Mouse (Mus musculus) neural tube, embryonic 13.5 days (tissue): Measurements from ENCODE around the gene Retreg3. TPM values are rescaled to one million over a fixed set of nuclear protein-coding genes. Genes with fewer than 3 reads are reported as not detected.

ENCODE experiments used
- ATAC-seq: fragments of 200-750 bp; cut with Nextera tagmentation; 2 replicates; pipeline ENCODE4 v1.8.0; 2017; ENCODE audit warnings: low read depth, mild to moderate bottlenecking, moderate TSS enrichment, moderate library complexity
- H3K27ac ChIP-seq: fragments of 300-500 bp; sonication (generic); replicated peaks from 2 replicates; pipeline ENCODE4 v1.5.1; 2015; ENCODE audit warnings: moderate library complexity, mild to moderate bottlenecking, inconsistent platforms
- H3K27me3 ChIP-seq: fragments of 300-500 bp; sonication (generic); 2 replicates; pipeline ENCODE4 v1.6.1; 2015; ENCODE audit warnings: mild to moderate bottlenecking, inconsistent platforms
- H3K36me3 ChIP-seq: fragments of 300-500 bp; sonication (generic); 2 replicates; pipeline ENCODE4 v1.6.1; 2015; ENCODE audit warnings: mild to moderate bottlenecking, inconsistent platforms
- H3K4me1 ChIP-seq: fragments of 300-500 bp; sonication (generic); replicated peaks from 2 replicates; pipeline ENCODE4 v1.6.1; 2015; ENCODE audit warnings: inconsistent platforms
- H3K4me2 ChIP-seq: fragments of 300-500 bp; sonication (generic); 2 replicates; pipeline ENCODE4 v1.6.1; 2015; ENCODE audit warnings: inconsistent platforms, mild to moderate bottlenecking, moderate library complexity
- H3K4me3 ChIP-seq: fragments of 300-500 bp; sonication (generic); 2 replicates; pipeline ENCODE4 v1.5.1; 2015; ENCODE audit warnings: mild to moderate bottlenecking, inconsistent platforms
- H3K9ac ChIP-seq: fragments of 300-500 bp; sonication (generic); 2 replicates; pipeline ENCODE4 v1.6.1; 2015; ENCODE audit warnings: moderate library complexity, mild to moderate bottlenecking, inconsistent platforms
- H3K9me3 ChIP-seq: fragments of 300-500 bp; sonication (generic); 2 replicates; pipeline ENCODE4 v1.6.1; 2016; ENCODE audit warnings: inconsistent platforms
- WGBS: fragments of 180-500 bp; shearing (Covaris S2); methylation state at CpG from one replicate; pipeline ENCODE4 v1.1.7; 2015; 5-methylcytosine and 5-hydroxymethylcytosine counted together
- polyA plus RNA-seq: library from polyadenylated mRNA; unstranded; fragments of >200 nt; fragmentation: Nextera tagmentation; extraction: Ambion mirVana; gene quantifications from 2 replicates; pipeline ENCODE4 v1.2.1, GENCODE M21; 2015

The Retreg3 gene
- polyA plus RNA-seq, 1 experiment from 2014 or later, result 25.8 TPM

GRCm38 (mm10) chr11:101066549-101067412 is 52.9 kb downstream of the Retreg3 start:
- Histone ChIP-seq H3K27me3 (0 out of 2 replicates have a peak, but pooled peaks cover 5% of the 10 kb centered on the region), H3K27ac (no peak overlapping the region; the same call in 1 of the 2 replicates), H3K36me3 (peaks cover 26% of the 10 kb centered on the region), H3K4me1 (peaks cover 43% of the 10 kb centered on the region), H3K9me3 (no peaks in the 10 kb centered on the region), H3K4me3 (peak overlapping the region; percentile 28), H3K4me2 (peak overlapping the region; percentile 54), H3K9ac (peak overlapping the region; percentile 55; the same call in 1 of the 2 replicates)
- 21% methylated on average over 18 of the region's 18 CpGs for WGBS
- no peak for ATAC-seq

- ATAC-seq, result no peak
- Histone ChIP-seq H3K27ac (no peak overlapping the region), H3K27me3 (no peaks in the 10 kb centered on the region), H3K9ac (no peak overlapping the region), H3K36me3 (peaks cover 44% of the 10 kb centered on the region), H3K4me1 (peaks cover 34% of the 10 kb centered on the region), H3K4me3 (no peak overlapping the region), H3K9me3 (no peaks in the 10 kb centered on the region), H3K4me2 (no peak overlapping the region)
- WGBS, result 95% methylated on average over 9 of the region's 9 CpGs
Measured at GRCm38 (mm10) chr11:101065002-101065401, 54.7 kb downstream of the Retreg3 start.

GRCm38 (mm10) chr11:101064462-101064861 is 55.2 kb downstream of the Retreg3 start:
- H3K36me3 ChIP-seq, result peaks cover 49% of the 10 kb centered on the region
- no peaks in the 10 kb centered on the region for H3K9me3 ChIP-seq
- H3K4me3 ChIP-seq, result no peak overlapping the region
- no peak for ATAC-seq
- H3K4me2 ChIP-seq, result no peak overlapping the region
- H3K4me1 ChIP-seq, result peaks cover 34% of the 10 kb centered on the region
- peak overlapping the region; percentile 74 for H3K27ac ChIP-seq
- 80% methylated on average over 4 of the region's 4 CpGs for WGBS
- no peaks in the 10 kb centered on the region for H3K27me3 ChIP-seq
- no peak overlapping the region for H3K9ac ChIP-seq

- Histone ChIP-seq H3K9me3 (no peaks in the 10 kb centered on the region), H3K27ac (peak overlapping the region; percentile 74), H3K4me3 (no peak overlapping the region), H3K4me1 (peaks cover 29% of the 10 kb centered on the region), H3K9ac (no peak overlapping the region), H3K36me3 (peaks cover 56% of the 10 kb centered on the region), H3K4me2 (no peak overlapping the region), H3K27me3 (no peaks in the 10 kb centered on the region)
- ATAC-seq, result no peak
- 55% methylated on average over 12 of the region's 12 CpGs for WGBS
Measured at GRCm38 (mm10) chr11:101063676-101064327, 55.9 kb downstream of the Retreg3 start.

DNA sequence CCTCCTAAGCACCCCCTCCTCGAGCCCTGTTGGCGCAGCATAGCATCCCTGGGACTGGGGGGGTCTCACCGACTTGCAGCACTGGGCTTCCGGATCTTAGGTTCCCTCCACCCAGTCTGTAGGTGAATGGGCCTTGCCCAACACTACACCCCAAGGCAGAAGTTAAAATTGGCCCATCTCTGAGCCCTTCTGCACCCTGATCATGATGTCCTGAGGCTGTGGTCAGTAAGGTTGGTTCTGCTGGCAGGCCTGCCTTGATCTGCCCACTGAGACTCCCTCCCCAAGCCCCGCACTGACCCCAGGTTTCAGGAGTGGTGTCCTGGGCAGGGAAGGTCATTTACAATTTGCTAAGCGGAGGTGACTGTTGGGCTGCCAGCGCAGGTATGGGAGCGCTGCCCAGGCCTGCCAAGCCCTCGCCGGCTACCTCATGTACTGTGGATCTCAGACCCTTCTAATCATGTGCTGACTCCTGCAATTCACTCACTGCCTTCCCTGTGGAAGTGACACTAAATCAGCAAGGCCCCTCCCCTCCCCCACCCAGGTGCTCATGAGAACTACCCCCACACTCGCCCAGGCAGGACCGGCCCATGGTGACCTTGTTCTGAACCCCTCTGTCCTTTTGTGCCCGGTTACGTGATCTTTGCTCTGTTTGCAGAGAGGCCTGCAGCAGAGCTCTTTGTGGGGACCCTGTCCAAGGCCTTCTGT is 56.6 kb downstream of the Retreg3 start:
- Histone ChIP-seq H3K4me1 (peaks cover 34% of the 10 kb centered on the region), H3K36me3 (peaks cover 63% of the 10 kb centered on the region), H3K27ac (peak overlapping the region; percentile 74), H3K9ac (no peak overlapping the region), H3K4me2 (no peak overlapping the region), H3K27me3 (no peaks in the 10 kb centered on the region), H3K4me3 (no peak overlapping the region), H3K9me3 (no peaks in the 10 kb centered on the region)
- 69% methylated on average over 14 of the region's 14 CpGs for WGBS
- no peak for ATAC-seq

GRCm38 (mm10) chr11:101062165-101062884 is 57.4 kb downstream of the Retreg3 start:
- Histone ChIP-seq H3K36me3 (peaks cover 67% of the 10 kb centered on the region), H3K4me3 (no peak overlapping the region), H3K27ac (no peak overlapping the region; the same call in 1 of the 2 replicates), H3K9me3 (no peaks in the 10 kb centered on the region), H3K4me2 (no peak overlapping the region), H3K4me1 (peaks cover 33% of the 10 kb centered on the region), H3K9ac (no peak overlapping the region), H3K27me3 (no peaks in the 10 kb centered on the region)
- 82% methylated on average over 12 of the region's 12 CpGs for WGBS
- ATAC-seq, result no peak

GRCm38 (mm10) chr11:101061049-101061448 is 58.6 kb downstream of the Retreg3 start:
- WGBS, result 93% methylated on average over 5 of the region's 5 CpGs
- no peak overlapping the region for H3K4me3 ChIP-seq

GRCm38 (mm10) chr11:101060126-101060525 is 59.6 kb downstream of the Retreg3 start:
- Histone ChIP-seq H3K4me1 (peaks cover 20% of the 10 kb centered on the region), H3K9ac (no peak overlapping the region), H3K27ac (peak overlapping the region; percentile 81), H3K27me3 (no peaks in the 10 kb centered on the region), H3K36me3 (peaks cover 89% of the 10 kb centered on the region), H3K4me3 (no peak overlapping the region), H3K9me3 (no peaks in the 10 kb centered on the region), H3K4me2 (no peak overlapping the region)
- WGBS, result 67% methylated on average over 8 of the region's 8 CpGs
- ATAC-seq, result no peak

More at GRCm38 (mm10) chr11:101061049-101061448, 58.6 kb downstream of the Retreg3 start:
- Histone ChIP-seq H3K9ac (no peak overlapping the region), H3K27me3 (no peaks in the 10 kb centered on the region), H3K4me1 (peaks cover 20% of the 10 kb centered on the region), H3K27ac (peak overlapping the region; percentile 81; the same call in 1 of the 2 replicates), H3K36me3 (peaks cover 80% of the 10 kb centered on the region), H3K9me3 (no peaks in the 10 kb centered on the region), H3K4me2 (no peak overlapping the region)
- ATAC-seq, result no peak

- H3K4me1 ChIP-seq, result peaks cover 20% of the 10 kb centered on the region
- H3K36me3 ChIP-seq, result peaks cover 96% of the 10 kb centered on the region
- H3K9ac ChIP-seq, result no peak overlapping the region
- ATAC-seq, result no peak
- H3K27me3 ChIP-seq, result no peaks in the 10 kb centered on the region
- H3K27ac ChIP-seq, result peak overlapping the region; percentile 81
- WGBS, result 70% methylated on average over 10 of the region's 10 CpGs
- H3K9me3 ChIP-seq, result no peaks in the 10 kb centered on the region
- H3K4me2 ChIP-seq, result no peak overlapping the region
- no peak overlapping the region for H3K4me3 ChIP-seq
Measured at GRCm38 (mm10) chr11:101059473-101059872, 60.2 kb downstream of the Retreg3 start.

- 77% methylated on average over 5 of the region's 5 CpGs for WGBS
- Histone ChIP-seq H3K4me2 (no peak overlapping the region), H3K9me3 (no peaks in the 10 kb centered on the region), H3K4me3 (no peak overlapping the region), H3K4me1 (peaks cover 17% of the 10 kb centered on the region), H3K27me3 (no peaks in the 10 kb centered on the region), H3K27ac (peak overlapping the region; percentile 23; the same call in 1 of the 2 replicates), H3K36me3 (peaks cover 97% of the 10 kb centered on the region), H3K9ac (no peak overlapping the region)
- ATAC-seq, result no peak
Measured at GRCm38 (mm10) chr11:101058726-101059125, 61.0 kb downstream of the Retreg3 start.

DNA sequence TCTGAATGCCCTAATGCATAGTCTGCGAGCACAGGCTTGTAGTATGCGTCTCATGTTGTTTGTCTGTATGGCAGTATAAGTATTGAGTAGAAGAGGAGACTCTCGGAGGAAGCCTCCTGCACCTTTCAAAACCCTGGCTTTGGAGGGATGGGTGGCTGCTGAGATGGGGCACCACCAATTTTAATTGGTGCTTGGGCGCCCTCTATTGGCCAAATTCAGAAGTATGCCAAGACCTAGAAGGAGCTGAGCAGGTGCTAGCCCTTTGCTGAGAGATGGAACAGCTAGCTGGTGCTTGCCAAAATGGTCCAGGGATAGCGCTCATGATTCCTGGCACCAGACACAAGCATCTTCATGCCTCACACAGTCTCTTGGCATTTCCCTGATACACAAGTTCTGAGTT is 61.8 kb downstream of the Retreg3 start:
- H3K4me3 ChIP-seq, result no peak overlapping the region
- no peak overlapping the region for H3K27ac ChIP-seq
- 39% methylated on average over 5 of the region's 5 CpGs for WGBS
- H3K9ac ChIP-seq, result no peak overlapping the region
- peaks cover 9% of the 10 kb centered on the region for H3K4me1 ChIP-seq
- no peaks in the 10 kb centered on the region for H3K27me3 ChIP-seq
- H3K9me3 ChIP-seq, result no peaks in the 10 kb centered on the region
- peaks cover 97% of the 10 kb centered on the region for H3K36me3 ChIP-seq
- H3K4me2 ChIP-seq, result no peak overlapping the region
- no peak for ATAC-seq
